Mouse (Mus musculus) midbrain, embryonic 15.5 days (tissue): Measurements from ENCODE around the gene Olfr815. TPM values are rescaled to one million over a fixed set of nuclear protein-coding genes. Genes with fewer than 3 reads are reported as not detected.
"Not testable (repeated sequence)": the region's sequence is repeated elsewhere in the genome, so short reads cannot be mapped to it uniquely, and the experiment has no call there.

ENCODE experiments used
- ATAC-seq: fragments of 200-750 bp; cut with Nextera tagmentation; replicated peaks from 2 replicates; pipeline ENCODE4 v1.8.0; 2017; ENCODE audit warnings: moderate TSS enrichment
- H3K27ac ChIP-seq: fragments of 300-500 bp; sonication (generic); 2 replicates; pipeline ENCODE4 v1.5.1; 2015; ENCODE audit warnings: mild to moderate bottlenecking, inconsistent platforms
- H3K27me3 ChIP-seq: fragments of 300-500 bp; sonication (generic); replicated peaks from 2 replicates; pipeline ENCODE4 v1.6.1; 2015; ENCODE audit warnings: inconsistent platforms
- H3K36me3 ChIP-seq: fragments of 300-500 bp; sonication (generic); replicated peaks from 2 replicates; pipeline ENCODE4 v1.6.1; 2015; ENCODE audit warnings: inconsistent platforms
- H3K4me1 ChIP-seq: fragments of 300-500 bp; sonication (generic); 2 replicates; pipeline ENCODE4 v1.6.1; 2015; ENCODE audit warnings: inconsistent platforms
- H3K4me2 ChIP-seq: fragments of 300-500 bp; sonication (generic); 2 replicates; pipeline ENCODE4 v1.6.1; 2015; ENCODE audit warnings: inconsistent platforms, mild to moderate bottlenecking, moderate library complexity
- H3K4me3 ChIP-seq: fragments of 300-500 bp; sonication (generic); 2 replicates; pipeline ENCODE4 v1.5.1; 2015; ENCODE audit warnings: mild to moderate bottlenecking, inconsistent platforms
- H3K9ac ChIP-seq: fragments of 300-500 bp; sonication (generic); 2 replicates; pipeline ENCODE4 v1.6.1; 2015; ENCODE audit warnings: mild to moderate bottlenecking, inconsistent platforms
- H3K9me3 ChIP-seq: fragments of 300-500 bp; sonication (generic); 2 replicates; pipeline ENCODE4 v1.6.1; 2016; ENCODE audit warnings: inconsistent platforms
- WGBS: fragments of 180-500 bp; shearing (Covaris S2); methylation state at CpG from one replicate; pipeline ENCODE4 v1.1.7; 2015; ENCODE audit warnings: mixed read lengths; 5-methylcytosine and 5-hydroxymethylcytosine counted together
- polyA plus RNA-seq: library from polyadenylated mRNA; unstranded; fragments of >200 nt; fragmentation: Nextera tagmentation; extraction: Ambion mirVana; gene quantifications from 2 replicates; pipeline ENCODE4 v1.2.1, GENCODE M21; 2015

Olfr815 gene
- polyA plus RNA-seq: not detected in 2 replicates

DNA sequence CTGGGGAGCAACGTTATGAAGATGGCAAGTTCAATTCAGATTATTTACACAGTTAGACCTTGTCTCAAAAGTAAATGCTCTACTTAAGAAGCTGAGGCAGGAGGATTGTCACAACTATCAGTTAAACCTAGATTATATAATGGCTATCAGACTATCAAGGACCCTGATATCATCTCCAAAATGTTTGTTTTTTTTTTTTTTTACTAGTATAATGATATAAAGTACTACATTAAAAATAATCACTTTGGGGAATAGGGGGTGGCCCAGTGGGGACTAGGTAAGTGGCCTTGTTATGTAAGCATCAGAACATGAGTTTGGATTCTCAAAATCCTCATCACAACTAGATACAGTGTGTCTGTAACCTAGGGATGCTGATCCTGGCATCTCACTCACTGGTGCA lies at the start of gene Olfr815:
TSS of gene Olfr815 (minus strand) at position 101 of the 400 bp plus-strand sequence.
- 33% methylated on average over 1 of the region's 1 CpGs for WGBS
- H3K27me3 ChIP-seq, H3K9ac ChIP-seq, H3K4me2 ChIP-seq, H3K27ac ChIP-seq, H3K36me3 ChIP-seq, H3K4me3 ChIP-seq, H3K4me1 ChIP-seq, ATAC-seq, H3K9me3 ChIP-seq: not testable (repeated sequence)

GRCm38 (mm10) chr10:129949000-129949399 lies 43.3 kb upstream of the Olfr815 start, which contains the start of gene Olfr818:
Gene Olfr818, minus strand, starts transcription at chr10:129949100.
- H3K27ac ChIP-seq: no peak within 1 kb of the TSS
- H3K9ac ChIP-seq: no peak within 1 kb of the TSS
- no peaks in the 10 kb centered on the region for H3K36me3 ChIP-seq
- H3K9me3 ChIP-seq: no peaks in the 10 kb centered on the region
- H3K27me3 ChIP-seq: no peaks in the 10 kb centered on the region
- WGBS: 96% methylated on average over 2 of the region's 2 CpGs
- H3K4me3 ChIP-seq: no peak within 1 kb of the TSS
- no peak within 1 kb of the TSS for H3K4me2 ChIP-seq
- H3K4me1 ChIP-seq: no peaks in the 10 kb centered on the region
- no peak for ATAC-seq

GRCm38 (mm10) chr10:129915497-129915896 lies 9.8 kb upstream of the Olfr815 start, which contains the start of gene Olfr816:
Gene Olfr816, minus strand, starts transcription at chr10:129915597.
- H3K36me3 ChIP-seq: no peaks in the 10 kb centered on the region
- no peak within 1 kb of the TSS for H3K4me2 ChIP-seq
- H3K9me3 ChIP-seq: no peaks in the 10 kb centered on the region
- H3K27me3 ChIP-seq: no peaks in the 10 kb centered on the region
- WGBS: 68% methylated on average over 1 of the region's 1 CpGs
- no peak within 1 kb of the TSS for H3K4me3 ChIP-seq
- no peaks in the 10 kb centered on the region for H3K4me1 ChIP-seq
- no peak within 1 kb of the TSS for H3K27ac ChIP-seq
- H3K9ac ChIP-seq: no peak within 1 kb of the TSS
- ATAC-seq: no peak

GRCm38 (mm10) chr10:129885934-129886333 lies 19.7 kb downstream of the Olfr815 start:
- no peak overlapping the region for H3K4me2 ChIP-seq
- no peaks in the 10 kb centered on the region for H3K4me1 ChIP-seq
- no peaks in the 10 kb centered on the region for H3K36me3 ChIP-seq
- 95% methylated on average over 7 of the region's 7 CpGs for WGBS
- no peaks in the 10 kb centered on the region for H3K9me3 ChIP-seq
- H3K4me3 ChIP-seq: no peak overlapping the region
- no peak overlapping the region for H3K27ac ChIP-seq
- no peak overlapping the region for H3K9ac ChIP-seq
- no peaks in the 10 kb centered on the region for H3K27me3 ChIP-seq
- no peak for ATAC-seq

DNA sequence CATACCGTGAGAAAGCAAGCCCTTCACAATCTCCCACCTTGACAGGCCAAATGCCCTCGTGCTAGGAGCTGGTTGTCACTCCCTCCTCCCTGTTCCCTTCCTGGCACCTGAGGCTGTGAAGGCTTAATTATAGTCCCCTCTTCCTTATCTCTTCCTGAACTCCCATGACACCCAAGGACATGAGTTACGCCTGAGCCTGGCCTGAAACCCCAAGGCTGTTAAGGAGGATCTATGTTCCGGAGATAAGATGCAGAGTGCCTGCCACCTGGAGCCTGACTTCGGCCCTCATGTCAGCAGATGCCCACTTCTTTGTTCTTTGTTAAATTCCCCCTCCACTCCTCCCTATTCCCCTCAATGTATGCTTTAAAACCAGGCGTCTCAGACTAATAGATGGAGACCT lies 20.2 kb downstream of the Olfr815 start:
- not testable (repeated sequence) for ATAC-seq, H3K27ac ChIP-seq, H3K4me3 ChIP-seq, H3K9me3 ChIP-seq, H3K4me2 ChIP-seq, H3K27me3 ChIP-seq, H3K4me1 ChIP-seq, H3K9ac ChIP-seq, H3K36me3 ChIP-seq
- 88% methylated on average over 6 of the region's 6 CpGs for WGBS

GRCm38 (mm10) chr10:129879751-129880150 lies 25.9 kb downstream of the Olfr815 start, which contains the start of gene Olfr814:
Gene Olfr814, minus strand, starts transcription at chr10:129879851.
- H3K4me2 ChIP-seq, H3K4me3 ChIP-seq, H3K9ac ChIP-seq, H3K27me3 ChIP-seq, H3K27ac ChIP-seq, H3K4me1 ChIP-seq, H3K9me3 ChIP-seq, H3K36me3 ChIP-seq, ATAC-seq: not testable (repeated sequence)
- 42% methylated on average over 1 of the region's 1 CpGs for WGBS

DNA sequence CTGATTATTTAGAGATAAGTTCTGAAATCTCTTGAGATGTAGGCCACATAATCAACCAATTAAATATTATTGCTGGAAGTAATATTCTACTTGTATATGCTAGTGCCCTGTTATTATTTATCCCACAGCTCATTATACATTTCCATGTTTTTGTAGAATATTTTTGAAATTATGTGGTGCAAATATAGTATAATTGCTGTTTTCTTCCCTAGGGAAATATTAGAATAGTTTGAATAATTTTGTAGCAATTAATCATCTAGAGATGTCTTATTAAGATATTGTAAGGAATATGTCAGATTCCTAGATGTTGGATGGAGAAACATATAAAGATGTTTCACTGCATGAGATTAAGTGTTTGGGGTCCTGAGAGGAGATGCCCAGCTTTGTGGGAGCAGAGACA lies 50.6 kb downstream of the Olfr815 start, which contains the start of gene Olfr813:
TSS of gene Olfr813 (plus strand) at position 301 of the 400 bp plus-strand sequence.
- Histone ChIP-seq H3K4me1 (no peaks in the 10 kb centered on the region), H3K9me3 (no peaks in the 10 kb centered on the region), H3K36me3 (no peaks in the 10 kb centered on the region), H3K4me3 (no peak within 1 kb of the TSS), H3K27ac (no peak within 1 kb of the TSS), H3K4me2 (no peak within 1 kb of the TSS), H3K27me3 (no peaks in the 10 kb centered on the region), H3K9ac (no peak within 1 kb of the TSS)
- ATAC-seq: no peak

Other genes starting within 250 kb of the Olfr815 start
- gene Olfr800, start 248.2 kb downstream of the Olfr815 start, polyA plus RNA-seq: not detected in 2 replicates
- gene Olfr801, start 232.0 kb downstream of the Olfr815 start, polyA plus RNA-seq: not detected in 2 replicates
- 0.06 TPM in 2 replicates for gene Olfr802, start 217.7 kb downstream of the Olfr815 start, polyA plus RNA-seq
- gene Olfr803, start 211.6 kb downstream of the Olfr815 start, polyA plus RNA-seq: not detected in 2 replicates
- gene Olfr804, start 202.7 kb downstream of the Olfr815 start, polyA plus RNA-seq: not detected in 2 replicates
- gene Olfr805, start 176.5 kb downstream of the Olfr815 start, polyA plus RNA-seq: not detected in 2 replicates
- gene Olfr806, start 163.9 kb downstream of the Olfr815 start, polyA plus RNA-seq: not detected in 2 replicates
- gene Olfr807, start 148.1 kb downstream of the Olfr815 start, polyA plus RNA-seq: not detected in 2 replicates
- not detected in 2 replicates for gene Olfr808, start 140.4 kb downstream of the Olfr815 start, polyA plus RNA-seq
- not detected in 2 replicates for gene Olfr809, start 131.2 kb downstream of the Olfr815 start, polyA plus RNA-seq
- gene Olfr810, start 111.0 kb downstream of the Olfr815 start, polyA plus RNA-seq: not detected in 2 replicates
- gene Olfr811, start 101.5 kb downstream of the Olfr815 start, polyA plus RNA-seq: not detected in 2 replicates
- gene Olfr812, start 59.8 kb downstream of the Olfr815 start, polyA plus RNA-seq: not detected in 2 replicates
- not detected in 2 replicates for gene Olfr813, start 50.5 kb downstream of the Olfr815 start, polyA plus RNA-seq
- gene Olfr814, start 26.0 kb downstream of the Olfr815 start, polyA plus RNA-seq: not detected in 2 replicates
- gene Olfr816, start 9.7 kb upstream of the Olfr815 start, polyA plus RNA-seq: not detected in 2 replicates
- gene Olfr818, start 43.2 kb upstream of the Olfr815 start, polyA plus RNA-seq: not detected in 2 replicates
- not detected in 2 replicates for gene Olfr819, start 61.4 kb upstream of the Olfr815 start, polyA plus RNA-seq
- gene Olfr247, start 70.3 kb upstream of the Olfr815 start, polyA plus RNA-seq: not detected in 2 replicates
- not detected in 2 replicates for gene Gm10310, start 79.2 kb upstream of the Olfr815 start, polyA plus RNA-seq
- gene Olfr820, start 106.8 kb upstream of the Olfr815 start, polyA plus RNA-seq: not detected in 2 replicates
- gene Olfr821, start 124.5 kb upstream of the Olfr815 start, polyA plus RNA-seq: not detected in 2 replicates
- not detected in 2 replicates for gene Olfr822, start 165.3 kb upstream of the Olfr815 start, polyA plus RNA-seq
- gene Olfr823, start 209.5 kb upstream of the Olfr815 start, polyA plus RNA-seq: not detected in 2 replicates
- gene Olfr824, start 224.1 kb upstream of the Olfr815 start, polyA plus RNA-seq: not detected in 2 replicates